Mouse (Mus musculus) A20 (cell line): Measurements from ENCODE around the gene Fstl3.

Experiments
- DNase-seq: peaks from one replicate; pipeline ENCODE4 v3.0.0-alpha.2; 2011; ENCODE audit warnings: low read depth, low spot score

Fstl3 gene

DNA sequence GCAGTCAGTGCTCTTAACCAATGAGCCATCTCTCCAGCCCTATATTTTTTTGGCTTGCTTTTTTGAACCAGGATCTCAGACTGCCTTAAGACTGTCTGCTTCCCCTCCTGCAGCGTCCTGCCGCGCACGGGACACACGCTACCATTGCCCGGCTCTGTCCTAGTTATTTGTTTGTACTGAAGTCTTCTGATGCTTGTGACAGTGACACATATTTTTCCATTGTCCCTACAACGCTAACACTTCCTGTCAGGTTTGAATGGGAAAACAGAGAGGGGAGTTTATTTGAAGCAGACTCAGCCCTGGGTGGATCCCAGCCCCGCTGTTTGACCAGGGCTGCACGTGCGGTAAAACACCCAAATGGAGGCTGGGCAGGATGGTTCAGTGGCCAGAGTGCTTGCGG, 31.7 kb downstream of the Fstl3 start:
- no peak for DNase-seq

- peak; percentile 76 for DNase-seq
Measured at GRCm38 (mm10) chr10:79811736-79812637, 34.9 kb downstream of the Fstl3 start.

DNA sequence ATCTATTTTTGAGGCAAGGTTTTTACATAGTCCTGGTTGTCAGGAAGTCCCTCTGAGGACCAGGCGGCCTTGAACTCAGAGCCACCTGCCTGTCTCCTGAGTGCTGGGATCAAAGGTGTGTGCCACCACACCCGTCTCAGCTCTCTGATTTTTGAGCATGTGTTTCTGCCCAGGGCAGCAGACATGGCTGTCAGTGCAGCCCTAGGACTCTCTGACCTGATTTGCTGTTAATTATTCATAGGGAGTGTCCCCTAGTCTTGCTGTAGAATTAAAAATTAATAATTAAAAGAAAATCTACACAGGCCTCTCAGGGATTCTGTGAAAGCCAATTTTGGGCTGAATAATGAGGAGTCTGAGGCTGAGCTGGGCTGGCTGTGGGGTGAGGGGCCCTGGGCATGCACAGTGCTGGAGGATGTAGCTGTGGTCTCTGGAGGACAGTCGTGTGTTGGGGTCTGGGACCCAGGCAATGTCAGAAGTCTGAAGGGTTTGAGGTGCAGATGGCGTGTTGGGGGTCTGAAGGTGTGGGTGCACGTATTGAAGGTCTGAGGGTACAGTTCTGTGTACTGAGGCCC, 37.3 kb downstream of the Fstl3 start:
- DNase-seq, result no peak

DNA sequence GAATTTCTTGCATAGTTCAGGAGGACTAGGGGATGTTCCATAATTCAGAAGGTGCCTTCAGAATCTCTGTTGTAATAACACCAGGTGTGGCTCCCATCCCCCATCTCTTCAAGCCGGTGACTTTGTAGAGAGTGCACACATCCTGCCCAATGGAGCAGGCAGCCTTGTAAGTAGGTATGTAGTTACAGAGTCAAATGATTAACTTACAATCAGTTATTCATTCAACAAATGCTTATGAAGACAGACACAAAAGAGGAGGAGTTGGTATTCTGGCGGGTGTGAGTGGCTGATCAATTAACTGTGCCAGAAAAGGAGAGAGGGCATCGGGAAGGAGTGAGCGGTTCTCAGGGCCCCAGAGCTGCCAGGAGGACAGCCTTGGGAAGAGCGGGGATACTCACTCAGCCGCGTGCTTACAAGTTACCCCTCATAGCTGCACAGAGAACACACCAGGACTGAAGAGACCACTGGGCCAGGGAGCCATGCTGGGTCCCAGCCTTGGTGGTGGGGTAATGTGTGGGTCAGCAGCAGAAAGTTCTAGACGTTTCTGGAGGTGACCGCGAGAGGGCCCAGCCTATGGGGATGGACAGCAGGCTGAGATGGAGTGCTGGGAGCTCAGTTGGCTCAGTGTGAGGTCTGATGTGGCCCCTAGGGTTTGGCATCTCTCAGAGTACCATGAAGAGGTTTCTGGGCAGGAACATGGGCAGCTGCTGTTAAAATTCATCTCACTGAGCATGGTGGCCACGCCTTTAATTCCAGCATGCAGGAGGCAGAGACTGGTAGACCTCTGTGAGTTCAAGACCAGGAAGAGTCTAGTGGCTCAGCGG, 38.8 kb downstream of the Fstl3 start:
- DNase-seq, result no peak

DNA sequence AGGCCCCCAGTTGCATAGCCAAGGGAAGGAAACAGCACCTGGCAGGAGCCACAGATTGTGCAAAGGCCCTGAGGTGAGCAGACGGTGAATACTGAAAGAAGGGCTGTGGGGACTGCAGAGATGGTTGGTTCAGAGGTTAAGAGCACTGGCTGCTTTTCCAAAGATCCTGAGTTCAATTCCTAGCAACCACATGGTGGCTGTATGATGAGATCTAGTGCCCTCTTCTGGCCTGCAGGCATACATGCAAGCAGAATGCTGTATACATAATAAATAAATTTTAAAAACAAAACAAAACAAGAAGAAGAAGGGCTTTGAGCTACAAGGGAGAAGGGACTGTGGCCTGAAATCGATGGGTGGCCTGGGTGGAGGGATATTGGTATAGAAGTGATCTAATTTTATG, 40.0 kb downstream of the Fstl3 start:
- DNase-seq, result peak; percentile 24

GRCm38 (mm10) chr10:79818225-79818624, 41.2 kb downstream of the Fstl3 start:
- no peak for DNase-seq

DNA sequence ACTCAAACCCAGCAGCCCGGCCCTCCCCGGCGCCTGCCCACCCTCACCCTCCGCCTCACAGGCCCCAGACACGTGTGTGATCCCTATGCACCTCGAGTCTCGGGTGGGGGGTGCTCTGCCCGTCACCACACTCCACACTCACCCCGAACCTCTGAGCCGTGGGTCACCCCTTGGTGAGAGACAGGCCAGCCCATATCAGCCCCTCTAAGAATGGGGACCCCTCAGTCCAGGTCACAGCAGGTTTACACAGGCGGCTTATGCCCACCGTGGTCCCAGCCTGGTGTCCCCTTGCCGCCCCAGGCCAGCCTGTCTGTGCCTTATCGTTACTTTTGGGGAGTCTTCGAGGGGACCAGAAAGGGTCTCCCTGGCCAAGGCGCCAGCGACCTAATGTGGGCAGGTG, 42.5 kb downstream of the Fstl3 start:
- DNase-seq, result no peak

GRCm38 (mm10) chr10:79820277-79820676, 43.2 kb downstream of the Fstl3 start:
- no peak for DNase-seq

- no peak for DNase-seq
Measured at GRCm38 (mm10) chr10:79820782-79821181, 43.7 kb downstream of the Fstl3 start, which contains the start of gene Misp. TSS of gene Misp (plus strand) at chr10:79820989.

DNA sequence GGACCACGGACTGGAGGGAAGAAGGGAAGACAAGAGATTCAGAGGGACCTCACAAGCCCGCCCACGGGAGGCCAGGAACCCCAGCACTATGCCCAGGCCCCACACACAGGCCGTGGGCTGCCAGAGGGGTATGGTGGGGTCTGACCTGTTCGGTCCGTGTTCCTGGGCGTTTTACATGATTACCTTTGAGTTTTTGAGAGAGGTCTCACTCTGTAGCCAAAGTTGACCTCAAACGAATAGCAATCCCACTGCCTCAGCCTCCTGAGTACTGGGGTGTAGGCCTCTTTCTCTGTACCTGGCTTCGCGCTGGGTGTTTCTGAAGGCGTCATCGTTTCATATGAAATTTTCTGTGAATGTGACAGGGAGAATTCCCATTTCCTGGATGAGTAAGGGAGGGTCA, 44.7 kb downstream of the Fstl3 start:
- no peak for DNase-seq

- DNase-seq, result no peak
Measured at GRCm38 (mm10) chr10:79822372-79822771, 45.3 kb downstream of the Fstl3 start.

DNA sequence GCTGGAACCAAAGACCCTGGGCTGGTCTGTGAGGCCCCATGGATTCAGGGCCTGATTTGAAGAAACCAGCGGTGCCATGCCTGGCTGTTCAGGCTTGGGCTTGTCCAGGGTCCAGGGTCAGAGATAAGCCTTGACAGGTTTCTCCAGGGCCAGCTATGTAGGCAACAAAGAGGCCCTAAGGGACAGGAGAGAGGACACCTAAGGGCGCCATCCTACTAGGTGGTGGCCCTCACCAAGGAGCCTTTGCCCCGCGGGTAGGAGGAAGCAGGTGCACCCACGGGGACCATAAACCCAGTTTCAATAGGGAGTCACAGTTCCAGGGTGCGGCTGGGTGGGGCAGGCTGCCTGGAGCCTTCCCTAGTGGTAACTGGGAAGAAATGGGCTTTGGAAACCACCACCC, 45.9 kb downstream of the Fstl3 start:
- DNase-seq, result no peak

GRCm38 (mm10) chr10:79824413-79824812, 47.3 kb downstream of the Fstl3 start:
- no peak for DNase-seq

- no peak for DNase-seq
Measured at GRCm38 (mm10) chr10:79831583-79831982, 54.5 kb downstream of the Fstl3 start.
